Mouse (Mus musculus) regulatory T cell (primary cell): Measurements from ENCODE around the gene Bsph2.

Experiments
- in situ Hi-C: fragments of 300-600 bp; cut with MboI, MseI; formaldehyde crosslinking; loops from one replicate; pipeline ENCODE4 v1.15.1; 2025; ENCODE audit warnings: high pct_unique_total_duplicates

The Bsph2 gene

GRCm38 (mm10) chr7:13570967-13571366 is at the start of gene Bsph2:
Gene Bsph2, minus strand, starts transcription at chr7:13571067.
- in situ Hi-C loops: no loop called here

GRCm38 (mm10) chr7:13511539-13511938 is 59.3 kb downstream of the Bsph2 start:
- in situ Hi-C loops: loop anchor here (5.0 kb wide), 1 partner anchor 444 kb away; no protein-coding TSS in a partner anchor
